Mouse (Mus musculus) liver, postnatal 0 days (tissue): ENCODE measurements around the gene Cyp4a30b.

ENCODE experiments used
- CTCF ChIP-seq: sonication (generic); IDR thresholded peaks from 2 replicates; pipeline ENCODE4 v1.5.1; 2016; ENCODE audit warnings: antibody characterized with exemption, low read depth
- EP300 ChIP-seq: IDR thresholded peaks from 2 replicates; pipeline ENCODE4 v1.6.1; 2016; ENCODE audit warnings: antibody characterized with exemption, low read depth, mild to moderate bottlenecking

GRCm38 (mm10) chr4:115452304-115452703 lies at the start of gene Cyp4a30b:
- TF ChIP-seq CTCF = no peak
- TF ChIP-seq EP300 = no peak
